Mouse (Mus musculus) heart, postnatal 36 days (tissue): Measurements from ENCODE around the gene Ist1. TPM values are rescaled to one million over a fixed set of nuclear protein-coding genes. Genes with fewer than 3 reads are reported as not detected.

Source experiments
- total RNA-seq, 2 experiments: library from RNA; stranded (reverse); gene quantifications; 2 replicates each; pipeline ENCODE4 v1.2.3; 2021

Gene Ist1
- total RNA-seq, 2 experiments from 2014 or later, result 40.5 to 42.8 TPM

Other genes starting within 250 kb of the Ist1 start
- gene Pmfbp1, start 199.2 kb downstream of the Ist1 start, total RNA-seq, result not detected
- 10 to 100 TPM; 12.3 to 12.6 TPM for gene Dhx38, start 127.4 kb downstream of the Ist1 start, total RNA-seq
- 1 to 10 TPM; 4.2 to 4.8 TPM for gene Txnl4b, start 127.4 kb downstream of the Ist1 start, total RNA-seq
- gene Hp, start 114.1 kb downstream of the Ist1 start, total RNA-seq, result 1 to 10 TPM; 4.2 to 6.4 TPM
- gene Dhodh, start 84.6 kb downstream of the Ist1 start, total RNA-seq, result 10 to 100 TPM; 16.1 to 17.0 TPM
- gene Pkd1l3, start 78.7 kb downstream of the Ist1 start, total RNA-seq, result not detected
- gene Zfp821, start 12.3 kb upstream of the Ist1 start, total RNA-seq, result 1 to 10 TPM; 6.9 TPM
- gene Atxn1l, start 44.5 kb upstream of the Ist1 start, total RNA-seq, result 10 to 100 TPM; 21.0 to 24.2 TPM
- 10 to 100 TPM; 37.7 to 38.9 TPM for gene Ap1g1, start 85.3 kb upstream of the Ist1 start, total RNA-seq
- 1 to 10 TPM; 4.8 to 5.5 TPM for gene Phlpp2, start 175.3 kb upstream of the Ist1 start, total RNA-seq